Comparison of ENCODE assay signal across 8 mouse cellular contexts in the genomic region with DNA sequence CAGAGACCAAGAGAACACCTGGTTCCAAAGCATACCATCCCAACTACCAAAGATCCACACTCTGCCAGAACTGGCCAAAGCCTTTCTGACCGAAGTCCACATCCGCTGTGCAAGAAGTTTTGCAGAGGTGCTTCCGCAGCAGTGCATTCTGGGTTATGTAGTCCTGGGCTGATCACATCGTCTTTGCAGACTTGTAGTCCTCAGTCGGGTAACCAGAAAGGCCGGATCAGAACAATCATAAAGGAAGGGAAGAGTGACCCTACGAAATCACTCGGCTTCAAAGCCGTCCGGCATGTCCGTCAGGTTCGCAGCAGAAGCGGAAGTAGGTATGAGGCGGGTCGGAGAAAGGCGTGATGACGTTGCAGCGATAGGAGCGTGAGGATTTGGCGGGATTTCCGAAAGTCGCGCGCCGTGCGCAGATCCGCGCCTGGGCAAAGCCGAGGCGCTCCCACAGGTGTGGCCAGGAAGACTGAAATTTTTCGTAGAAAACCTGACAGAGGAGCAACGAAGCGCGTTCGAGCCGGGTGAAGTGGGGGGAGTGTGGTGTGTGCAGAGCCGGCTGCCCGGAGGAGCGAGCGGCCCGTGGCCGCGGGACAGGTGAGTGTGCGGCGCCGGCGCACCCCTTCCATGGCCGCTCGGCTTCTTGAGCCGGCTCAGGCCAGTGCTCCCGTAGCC. TPM values are rescaled to one million over a fixed set of nuclear protein-coding genes. Genes with fewer than 3 reads are reported as not detected.
DNase-seq lines count a peak whose midpoint lies in the region; ATAC-seq lines count a peak whose summit lies in the region.

Gene Rad51, plus strand, starts transcription at position 356 of the 675 bp plus-strand sequence.

- WGBS in forebrain, embryonic 14.5 days = under 1% methylated on average over 51 of the region's 51 CpGs
- under 1% methylated on average over 51 of the region's 51 CpGs for WGBS in neural tube, embryonic 15.5 days

- no peaks in the 10 kb centered on the region for H3K27me3 ChIP-seq in forebrain, embryonic 14.5 days (replicated peaks; ENCODE audit: control insufficient read depth, insufficient read depth, low read length)
- no peaks in the 10 kb centered on the region for H3K27me3 ChIP-seq in neural tube, embryonic 15.5 days (replicated peaks)

- intact Hi-C loops in heart, postnatal 14 days (cut with DNase I) = no loop called here

- H3K27ac ChIP-seq in forebrain, embryonic 14.5 days (ENCODE audit: low read depth, low read length) = peak within 1 kb of the TSS; percentile 78
- peak within 1 kb of the TSS; percentile 93 for H3K27ac ChIP-seq in neural tube, embryonic 15.5 days (replicated peaks)

- H3K4me1 ChIP-seq in forebrain, embryonic 14.5 days (ENCODE audit: control insufficient read depth, insufficient read depth, low read length) = no peaks in the 10 kb centered on the region
- peaks cover 11% of the 10 kb centered on the region for H3K4me1 ChIP-seq in neural tube, embryonic 15.5 days

- peak; percentile 95 for ATAC-seq in forebrain, embryonic 14.5 days
- peak; percentile 94 for ATAC-seq in neural tube, embryonic 15.5 days (ENCODE audit: low FRiP score)

- DNase-seq in ES-CJ7 (ENCODE audit: low read depth, low spot score) = peak; percentile 90
- peak; percentile 78 for DNase-seq in cerebellum, adult 11 months
- peak; percentile 93 for DNase-seq in forebrain, embryonic 14.5 days (ENCODE audit: low spot score)
- DNase-seq in heart, postnatal 14 days = peak; percentile 81 to 89
- peak; percentile 84 for DNase-seq in layer of hippocampus, adult 11-12 months (ENCODE audit: low spot score)
- peak; percentile 84 to 87 for DNase-seq in lung, adult 18-20 months
- DNase-seq in testis, postnatal 14 days (ENCODE audit: low spot score) = peak; percentile 89

- peak within 1 kb of the TSS; percentile 65 for H3K4me3 ChIP-seq in forebrain, embryonic 14.5 days (ENCODE audit: low read depth, low read length)
- peak within 1 kb of the TSS; percentile 74 for H3K4me3 ChIP-seq in neural tube, embryonic 15.5 days (replicated peaks)

- H3K4me2 ChIP-seq in forebrain, embryonic 14.5 days (ENCODE audit: low read length) = peak within 1 kb of the TSS; percentile 92
- peak within 1 kb of the TSS; percentile 99 for H3K4me2 ChIP-seq in neural tube, embryonic 15.5 days

- H3K9ac ChIP-seq in forebrain, embryonic 14.5 days (ENCODE audit: low read length) = peak within 1 kb of the TSS; percentile 66
- peak within 1 kb of the TSS; percentile 63 for H3K9ac ChIP-seq in neural tube, embryonic 15.5 days (replicated peaks)

- peaks cover 6% of the 10 kb centered on the region for H3K36me3 ChIP-seq in forebrain, embryonic 14.5 days (ENCODE audit: control insufficient read depth, insufficient read depth, low read length)
- no peaks in the 10 kb centered on the region for H3K36me3 ChIP-seq in neural tube, embryonic 15.5 days

- H3K9me3 ChIP-seq in forebrain, embryonic 14.5 days (replicated peaks; ENCODE audit: control insufficient read depth, low read length) = no peaks in the 10 kb centered on the region
- no peaks in the 10 kb centered on the region for H3K9me3 ChIP-seq in neural tube, embryonic 15.5 days (replicated peaks)

RNA-seq across cellular contexts. Expression of gene Rad51, which starts in this region (rescaled TPM):
- polyA plus RNA-seq in forebrain, embryonic 14.5 days (2014; fragmentation: Nextera tagmentation; extraction: Ambion mirVana) = 20.9 and 29.9 TPM in 2 replicates
- 1 to 10 TPM; 2.2 to 3.7 TPM for total RNA-seq in heart, postnatal 14 days (2021)
- 7.3 and 17.3 TPM in 2 replicates for polyA plus RNA-seq in neural tube, embryonic 15.5 days (2015; fragmentation: Nextera tagmentation; extraction: Ambion mirVana)

Comparison
In these comparisons a context has a peak if more than half of its experiments do, and no peak if none do; other contexts are left out.
1. Peak in every context shown above with its lines: DNase-seq, ATAC-seq, H3K4me3 ChIP-seq and H3K27ac ChIP-seq.